In the genomic region with DNA sequence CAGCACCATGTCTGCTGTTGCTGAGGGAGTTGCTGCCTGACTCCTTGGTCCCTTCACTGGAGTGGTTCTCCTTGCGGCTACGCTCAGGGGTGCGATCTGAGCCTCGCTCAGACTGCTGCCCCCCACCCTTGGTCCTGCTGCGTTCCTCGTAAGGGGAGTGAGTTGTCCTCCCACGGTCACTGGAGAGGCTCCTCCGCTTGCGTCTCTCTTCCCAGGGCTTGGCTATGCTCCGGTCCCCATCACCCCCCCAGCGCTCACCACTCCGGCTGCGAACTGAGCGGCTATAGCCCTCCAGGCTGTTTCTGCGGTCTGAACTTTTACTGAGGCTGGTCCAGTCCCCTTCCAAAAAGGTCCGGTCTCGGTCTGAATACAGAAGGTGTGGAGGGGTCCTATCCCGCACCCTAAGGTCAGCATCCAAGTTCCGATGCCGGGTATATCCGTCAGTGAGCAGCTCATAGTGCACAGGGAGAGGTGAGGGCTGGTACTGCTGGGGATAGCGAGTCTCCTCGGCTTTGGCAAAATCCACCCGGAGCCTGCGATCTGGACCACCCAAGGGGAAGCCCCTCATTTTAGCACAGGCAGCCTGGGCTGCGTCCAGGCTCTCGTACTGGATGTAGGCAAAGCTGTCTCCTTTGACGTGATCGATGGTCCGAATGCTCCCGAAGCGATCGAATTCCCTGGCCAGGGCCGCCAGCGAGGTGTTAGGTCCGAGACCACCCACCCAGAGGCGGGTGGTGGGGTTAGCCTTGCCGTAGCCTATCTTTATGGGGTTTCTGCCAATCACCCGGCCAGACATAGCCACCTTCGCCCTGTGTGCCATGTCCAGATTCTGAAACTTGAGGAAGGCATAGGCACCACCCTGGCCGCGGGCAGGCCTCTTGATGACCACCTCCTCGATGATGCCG, we compare ENCODE assay signal across 8 mouse cellular contexts. TPM values are rescaled to one million over a fixed set of nuclear protein-coding genes. Genes with fewer than 3 reads are reported as not detected.
DNase-seq lines count a peak whose midpoint lies in the region; ATAC-seq and TF ChIP-seq lines count a peak whose summit lies in the region.

No protein-coding gene starts in this region.

- no peak for ATAC-seq in hindbrain, embryonic 13.5 days (ENCODE audit: low FRiP score)
- no peak for ATAC-seq in midbrain, embryonic 12.5 days (ENCODE audit: low FRiP score, low read depth)
- ATAC-seq in activated CD4-positive, CD25-positive, alpha-beta regulatory T cell, adult 4 months = no peak

- peak overlapping the region; percentile 87; the same call in 1 of the 2 replicates for H3K27ac ChIP-seq in gastrocnemius, adult 2 months
- H3K27ac ChIP-seq in thymus, adult 2 months (ENCODE audit: control insufficient read depth, insufficient read depth, low read length) = no peak overlapping the region
- H3K27ac ChIP-seq in hindbrain, embryonic 13.5 days = peak overlapping the region; percentile 96
- peak overlapping the region; percentile 91; the same call in 1 of the 2 replicates for H3K27ac ChIP-seq in midbrain, embryonic 12.5 days (replicated peaks)

- intact Hi-C loops in gastrocnemius, adult 2 months (cut with DNase I) = loop anchor here (5.0 kb wide), 1 partner anchor 63 kb away; a partner anchor contains a TSS

- no peak for DNase-seq in gastrocnemius, adult 2 months
- DNase-seq in gastrocnemius, adult 8-10 months (ENCODE audit: low spot score in 2 of 2) = no peak
- DNase-seq in thymus, adult 2 months = no peak
- no peak for DNase-seq in thymus, postnatal 0 days (ENCODE audit: low spot score)
- no peak for DNase-seq in ovary, postnatal 14 days (ENCODE audit: low spot score)

- WGBS in thymus, adult 2 months = 84% methylated on average over 44 of the region's 44 CpGs
- WGBS in hindbrain, embryonic 13.5 days = 18% methylated on average over 44 of the region's 44 CpGs
- WGBS in midbrain, embryonic 12.5 days = 23% methylated on average over 44 of the region's 44 CpGs

- H3K4me3 ChIP-seq in gastrocnemius, adult 2 months = peak overlapping the region; percentile 91
- H3K4me3 ChIP-seq in thymus, adult 2 months (ENCODE audit: control insufficient read depth, insufficient read depth, low read length) = peak overlapping the region; percentile 57
- peak overlapping the region; percentile 94 for H3K4me3 ChIP-seq in hindbrain, embryonic 13.5 days
- peak overlapping the region; percentile 91 for H3K4me3 ChIP-seq in midbrain, embryonic 12.5 days

- TF ChIP-seq CTCF in gastrocnemius, adult 2 months (IDR thresholded peaks at IDR 0.05) = no peak
- no peak for TF ChIP-seq CTCF in thymus, adult 2 months (IDR thresholded peaks at IDR 0.05; ENCODE audit: borderline replicate concordance, control insufficient read depth, extremely low read depth, insufficient read depth, low read length, poor library complexity)

- H3K9me3 ChIP-seq in hindbrain, embryonic 13.5 days = no peaks in the 10 kb centered on the region
- H3K9me3 ChIP-seq in midbrain, embryonic 12.5 days = no peaks in the 10 kb centered on the region

- TF ChIP-seq POLR2A in thymus, adult 2 months (IDR thresholded peaks at IDR 0.05; ENCODE audit: control insufficient read depth, extremely low read depth, insufficient read depth, low read length, poor library complexity) = no peak

- H3K4me1 ChIP-seq in thymus, adult 2 months (replicated peaks; ENCODE audit: control insufficient read depth, insufficient read depth, low read length) = peaks cover 35% of the 10 kb centered on the region
- H3K4me1 ChIP-seq in hindbrain, embryonic 13.5 days (replicated peaks) = peaks cover 78% of the 10 kb centered on the region
- H3K4me1 ChIP-seq in midbrain, embryonic 12.5 days = peaks cover 64% of the 10 kb centered on the region

- H3K4me2 ChIP-seq in hindbrain, embryonic 13.5 days = peak overlapping the region; percentile 99
- H3K4me2 ChIP-seq in midbrain, embryonic 12.5 days (replicated peaks) = peak overlapping the region; percentile 95

- H3K27me3 ChIP-seq in thymus, adult 2 months (ENCODE audit: control insufficient read depth, insufficient read depth, low read length) = no peaks in the 10 kb centered on the region
- H3K27me3 ChIP-seq in hindbrain, embryonic 13.5 days = no peaks in the 10 kb centered on the region
- no peaks in the 10 kb centered on the region for H3K27me3 ChIP-seq in midbrain, embryonic 12.5 days

- H3K9ac ChIP-seq in hindbrain, embryonic 13.5 days = peak overlapping the region; percentile 99
- peak overlapping the region; percentile 99 for H3K9ac ChIP-seq in midbrain, embryonic 12.5 days (replicated peaks)

- peaks cover 14% of the 10 kb centered on the region; the same call in 1 of the 2 replicates for H3K36me3 ChIP-seq in thymus, adult 2 months (ENCODE audit: control insufficient read depth, insufficient read depth, low read length)
- peaks cover 66% of the 10 kb centered on the region for H3K36me3 ChIP-seq in hindbrain, embryonic 13.5 days
- H3K36me3 ChIP-seq in midbrain, embryonic 12.5 days = peaks cover 68% of the 10 kb centered on the region

RNA-seq across cellular contexts. Expression of a gene that starts 2.0 kb away (rescaled TPM):
- total RNA-seq in gastrocnemius, adult 2 months (2021) = 1 to 10 TPM; 5.9 to 7.5 TPM
- 1 to 10 TPM; 3.3 to 6.3 (median 4.1) TPM for total RNA-seq in gastrocnemius, adult 8-10 months (2022)
- 27.5 and 36.8 TPM in 2 replicates for polyA plus RNA-seq in thymus, adult 2 months (2012; rRNA removed)
- polyA plus RNA-seq in thymus, postnatal 0 days (2015; fragmentation: Nextera tagmentation; extraction: Ambion mirVana) = 8.9 and 10.0 TPM in 2 replicates
- polyA plus RNA-seq in hindbrain, embryonic 13.5 days (2015; fragmentation: Nextera tagmentation; extraction: Ambion mirVana) = 14.2 and 16.5 TPM in 2 replicates
- polyA plus RNA-seq in midbrain, embryonic 12.5 days (2016; fragmentation: Nextera tagmentation; extraction: Ambion mirVana) = 33.4 and 39.2 TPM in 2 replicates
- 1 to 10 TPM; 3.2 to 4.4 TPM for polyA plus RNA-seq in activated CD4-positive, CD25-positive, alpha-beta regulatory T cell, adult 4 months (2017; shearing (Covaris generic))

RNA-seq across cellular contexts. Expression of a gene that starts 6.5 kb away (rescaled TPM):
- 10 to 100 TPM; 42.1 to 58.2 TPM for total RNA-seq in gastrocnemius, adult 2 months (2021)
- 10 to 100 TPM; 29.5 to 36.0 (median 34.7) TPM for total RNA-seq in gastrocnemius, adult 8-10 months (2022)
- polyA plus RNA-seq in thymus, adult 2 months (2012; rRNA removed) = 11.6 and 12.5 TPM in 2 replicates
- polyA plus RNA-seq in thymus, postnatal 0 days (2015; fragmentation: Nextera tagmentation; extraction: Ambion mirVana) = 221 and 276 TPM in 2 replicates
- polyA plus RNA-seq in hindbrain, embryonic 13.5 days (2015; fragmentation: Nextera tagmentation; extraction: Ambion mirVana) = 174 and 190 TPM in 2 replicates
- 194 and 217 TPM in 2 replicates for polyA plus RNA-seq in midbrain, embryonic 12.5 days (2016; fragmentation: Nextera tagmentation; extraction: Ambion mirVana)
- polyA plus RNA-seq in activated CD4-positive, CD25-positive, alpha-beta regulatory T cell, adult 4 months (2017; shearing (Covaris generic)) = 100 to 1,000 TPM; 150 to 198 TPM

Comparison
In these comparisons a context has a peak if more than half of its experiments do, and no peak if none do; other contexts are left out.
1. RNA of a gene that starts 6.5 kb away (polyA plus RNA-seq): 221 to 276 TPM in thymus, postnatal 0 days, 150 to 198 TPM in activated CD4-positive, CD25-positive, alpha-beta regulatory T cell, adult 4 months, 194 to 217 TPM in midbrain, embryonic 12.5 days and 174 to 190 TPM in hindbrain, embryonic 13.5 days; 11.6 to 12.5 TPM in thymus, adult 2 months; every median in the first group is over 10 times any median in the second.
2. Peak in every context shown above with its lines, with median percentiles within 50 percentile points of each other: H3K4me3 ChIP-seq.